Mouse (Mus musculus): ENCODE data around the gene Mre11a.
"Not testable (repeated sequence)": the region's sequence is repeated elsewhere in the genome, so short reads cannot be mapped to it uniquely, and the experiment has no call there.

Mre11a gene

DNA sequence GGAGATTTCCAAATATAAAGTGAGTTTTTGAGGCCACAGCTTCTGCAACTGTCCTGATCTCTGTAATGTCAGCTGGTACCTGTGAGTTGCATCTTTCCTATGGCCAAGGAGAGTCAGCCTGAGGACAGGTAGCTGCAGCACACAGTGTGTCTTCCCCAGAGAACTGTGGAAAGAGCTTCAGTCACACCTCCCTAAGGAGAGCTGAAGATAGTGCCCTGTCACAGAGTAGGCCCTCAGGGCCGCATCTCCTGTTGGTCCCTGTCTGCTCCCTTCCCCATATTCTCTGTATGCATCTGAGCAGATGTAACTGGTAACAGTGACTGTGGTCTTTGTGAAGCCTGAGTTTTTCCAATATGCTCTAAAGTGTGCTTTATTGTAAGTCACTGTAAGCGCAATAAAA is 85.9 kb downstream of the Mre11a start:
- DNase-seq (ENCODE audit: low read depth): no peak

GRCm38 (mm10) chr9:14870802-14871201 is 86.3 kb downstream of the Mre11a start:
- no peak for DNase-seq (ENCODE audit: low read depth)

DNA sequence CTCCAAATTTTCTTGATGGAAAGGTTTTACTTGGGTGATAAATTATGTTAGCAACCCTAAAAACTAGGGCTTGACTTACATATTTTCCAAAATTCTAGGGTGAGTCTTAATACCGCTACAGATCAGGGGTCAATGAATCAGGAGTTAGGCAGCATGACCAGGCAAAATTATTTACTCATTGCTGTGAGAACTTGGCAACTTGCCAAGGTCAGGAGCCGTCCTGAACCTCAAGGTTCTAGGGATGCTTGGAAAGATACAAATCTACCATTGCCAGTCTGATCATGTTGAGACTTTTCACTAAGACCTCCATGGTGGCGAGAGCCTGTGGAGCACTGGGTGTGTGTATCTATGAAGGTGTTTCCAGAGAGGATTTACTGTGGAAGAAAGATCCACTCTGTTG is 87.1 kb downstream of the Mre11a start:
- no peak for DNase-seq (ENCODE audit: low read depth)

DNA sequence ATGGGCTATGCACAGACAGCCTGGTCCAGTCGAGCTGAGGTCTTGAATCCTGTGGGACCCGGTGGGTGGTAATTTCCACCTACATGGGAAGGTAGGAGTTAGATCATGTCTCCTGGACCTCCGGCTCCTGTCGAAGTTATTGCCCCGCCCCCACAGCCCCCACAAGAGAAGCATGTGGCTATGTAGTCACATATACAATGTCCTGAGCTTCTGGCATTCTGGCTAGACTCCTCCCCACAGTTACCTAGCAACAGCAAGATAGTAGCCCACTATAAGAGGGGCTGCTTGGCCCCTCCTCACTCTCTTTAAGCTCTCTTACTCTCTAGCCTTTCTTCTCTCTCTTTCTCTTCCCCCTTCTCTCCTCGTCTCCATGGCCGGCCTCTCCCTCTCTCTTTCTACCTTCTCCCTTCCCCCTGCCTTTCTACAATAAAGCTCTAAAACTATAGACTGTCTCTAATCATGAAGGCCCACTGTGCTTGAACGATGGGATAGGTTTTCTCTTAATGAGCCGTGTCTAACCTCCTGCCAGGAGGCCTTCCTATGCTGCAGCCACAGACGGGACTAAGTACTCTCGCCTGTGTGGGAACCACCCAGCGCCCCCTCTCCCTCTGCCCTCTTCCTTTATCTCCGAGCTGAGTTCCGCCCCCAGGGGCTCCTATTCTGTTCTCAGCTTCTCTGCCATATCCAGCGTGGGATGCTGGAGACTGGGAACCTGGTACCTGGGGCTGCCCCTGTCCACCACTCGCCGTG is 87.9 kb downstream of the Mre11a start:
- no peak for DNase-seq (ENCODE audit: low read depth)

DNA sequence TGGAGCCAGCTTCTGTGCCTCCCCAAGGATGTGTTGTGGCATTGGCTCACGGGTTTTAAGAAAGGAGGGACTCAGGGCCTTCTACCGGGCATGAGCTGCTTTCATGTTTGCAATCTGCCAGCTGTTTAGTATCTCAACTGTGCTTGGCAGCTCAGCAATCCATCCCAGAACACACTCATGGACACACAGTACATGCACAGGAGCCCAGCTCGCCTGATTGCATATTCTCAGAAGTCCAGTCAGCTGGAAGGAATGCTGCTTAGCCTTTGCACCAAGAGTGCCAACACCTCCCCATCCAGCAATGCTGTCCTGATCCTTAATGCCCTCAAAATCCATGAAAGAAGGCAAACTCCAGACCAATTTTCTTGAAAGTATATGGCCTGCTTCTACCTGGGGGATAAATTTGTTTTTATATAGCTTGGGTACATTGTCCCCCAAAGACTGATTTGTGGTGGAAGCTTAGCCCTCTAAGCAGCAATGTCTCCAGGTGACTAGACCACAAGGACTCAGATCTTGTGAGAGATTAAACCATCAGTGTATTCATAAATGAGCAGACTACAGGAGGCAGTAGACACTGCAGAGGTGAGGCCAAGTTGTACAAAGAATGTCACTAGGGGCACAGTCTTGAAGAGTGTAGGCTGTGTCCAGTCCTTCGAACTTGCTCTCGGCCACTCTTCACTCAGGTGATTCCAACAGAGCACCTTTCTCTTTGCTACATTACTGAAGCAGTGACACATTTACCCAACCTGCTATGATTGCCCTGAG is 91.5 kb downstream of the Mre11a start:
- DNase-seq (ENCODE audit: low read depth): no peak

DNA sequence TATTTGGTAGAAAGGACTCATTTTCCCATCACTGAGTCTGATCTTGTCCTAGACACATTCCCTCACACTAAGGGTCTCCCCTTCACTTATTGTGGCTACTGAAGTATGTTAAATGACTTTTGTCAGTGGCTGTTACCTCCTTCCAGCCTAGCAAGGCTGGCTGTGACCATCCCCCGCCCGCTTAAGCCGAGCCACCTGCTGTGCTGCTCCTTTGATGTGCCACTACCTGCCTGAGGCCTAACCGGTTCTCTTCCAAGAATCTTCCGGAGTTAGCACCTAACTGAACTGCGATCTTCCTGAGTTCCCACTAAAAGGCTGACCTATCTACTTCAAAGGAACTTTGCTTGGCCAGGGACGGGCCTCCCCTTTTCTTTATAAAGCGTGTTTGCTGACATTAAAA is 92.1 kb downstream of the Mre11a start:
- DNase-seq (ENCODE audit: low read depth): not testable (repeated sequence)

DNA sequence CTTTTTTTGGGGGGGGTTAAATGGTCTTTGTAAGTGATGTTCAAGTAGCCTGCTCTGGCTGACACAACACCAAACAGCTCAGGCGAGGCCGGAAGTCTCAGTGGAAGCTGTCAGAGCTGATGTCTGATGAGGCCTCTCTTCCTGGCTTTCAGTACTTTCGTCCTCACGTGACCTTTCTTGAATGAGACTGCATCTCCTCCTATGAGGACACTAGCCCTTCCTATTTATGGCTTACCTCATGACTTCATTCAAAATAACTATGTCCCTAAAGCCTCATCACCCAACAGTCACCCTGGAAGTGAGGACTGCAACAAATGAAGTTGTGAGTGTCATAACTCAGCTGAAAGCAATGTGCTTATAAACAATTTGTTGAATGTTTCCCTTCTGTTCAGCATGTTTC is 100.2 kb downstream of the Mre11a start:
- peak; percentile 50 for DNase-seq (ENCODE audit: low read depth)

DNA sequence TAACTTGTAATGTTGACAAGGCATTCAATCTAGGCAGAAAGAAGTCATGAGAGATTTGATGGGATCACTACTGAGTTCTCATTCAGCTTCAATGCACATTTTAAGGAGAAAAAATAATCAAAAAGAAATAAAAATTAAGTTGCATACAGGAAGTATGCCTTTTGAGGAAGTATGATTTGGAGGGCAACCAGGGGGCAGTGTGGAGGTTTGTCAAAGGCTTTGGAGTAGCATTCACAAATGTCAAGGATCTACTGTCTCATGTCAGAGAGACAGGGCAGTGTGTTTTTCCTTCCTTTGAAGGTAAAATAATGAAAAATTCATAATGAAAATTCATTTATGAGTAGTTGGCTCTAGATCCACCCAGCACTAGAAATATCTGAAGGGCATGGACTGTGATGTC is 100.7 kb downstream of the Mre11a start:
- peak; percentile 37 for DNase-seq (ENCODE audit: low read depth)

GRCm38 (mm10) chr9:14885954-14886353 is 101.5 kb downstream of the Mre11a start:
- DNase-seq (ENCODE audit: low read depth): no peak
